Mouse (Mus musculus): Measurements from ENCODE around the gene P2ry14. TPM values are rescaled to one million over a fixed set of nuclear protein-coding genes. Genes with fewer than 3 reads are reported as not detected.
"Not testable (repeated sequence)": the region's sequence is repeated elsewhere in the genome, so short reads cannot be mapped to it uniquely, and the experiment has no call there.

Gene P2ry14
- polyA plus RNA-seq, 1 experiment from 2014 or later, result 1.7 TPM

DNA sequence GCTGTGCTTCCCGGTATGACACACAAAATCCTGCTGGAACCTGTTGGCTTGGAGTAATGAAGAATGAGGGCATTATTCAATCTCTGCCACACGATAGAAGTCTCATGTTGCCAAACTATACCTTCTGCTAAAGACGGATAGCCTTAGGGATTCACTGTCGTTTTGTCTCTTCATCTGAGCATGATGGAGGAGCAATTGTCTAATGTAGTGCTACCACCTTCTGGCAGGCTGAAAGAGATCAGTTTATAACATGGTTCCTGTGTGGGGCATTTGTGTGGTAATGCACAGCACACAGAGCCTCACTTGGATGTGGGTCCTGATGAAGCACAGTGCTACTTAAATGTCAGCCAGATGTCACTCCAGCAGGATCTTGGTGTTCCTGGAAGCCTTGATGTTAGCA, 15.8 kb upstream of the P2ry14 start:
- H3K36me3 ChIP-seq, result no peaks in the 10 kb centered on the region
- WGBS, result 84% methylated on average over 4 of the region's 4 CpGs
- H3K9me3 ChIP-seq (replicated peaks), result no peaks in the 10 kb centered on the region
- DNase-seq (ENCODE audit: low spot score), result no peak
- 0 out of 2 replicates have a peak, but pooled peaks cover 5% of the 10 kb centered on the region for H3K4me1 ChIP-seq
- H3K27ac ChIP-seq (replicated peaks), result no peak overlapping the region
- no peak overlapping the region for H3K4me3 ChIP-seq
- no peaks in the 10 kb centered on the region for H3K27me3 ChIP-seq (ENCODE audit: low read depth, poor library complexity, severe bottlenecking)

DNA sequence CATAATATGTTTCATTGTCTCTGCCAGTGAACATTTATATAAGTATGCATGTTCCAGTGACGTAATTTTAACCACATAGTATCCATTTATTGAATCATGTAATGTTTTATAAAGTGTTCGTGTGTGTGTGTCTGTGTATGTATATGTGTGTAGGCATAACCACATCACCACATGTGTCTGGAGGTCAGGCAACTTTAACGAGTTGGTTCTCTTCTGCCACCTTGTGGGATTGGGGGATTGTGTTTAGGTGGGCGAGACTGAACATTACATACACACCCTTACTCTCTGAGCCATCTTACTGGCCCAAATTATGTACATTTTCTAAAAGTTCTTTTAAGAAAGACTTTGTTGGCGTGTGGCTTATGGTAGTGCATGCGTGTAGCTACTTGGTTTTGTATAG, 15.1 kb upstream of the P2ry14 start:
- no peaks in the 10 kb centered on the region for H3K9me3 ChIP-seq (replicated peaks)
- DNase-seq (ENCODE audit: low spot score), result no peak
- H3K36me3 ChIP-seq, result no peaks in the 10 kb centered on the region
- 0 out of 2 replicates have a peak, but pooled peaks cover 5% of the 10 kb centered on the region for H3K4me1 ChIP-seq
- H3K4me3 ChIP-seq, result no peak overlapping the region
- H3K27me3 ChIP-seq (ENCODE audit: low read depth, poor library complexity, severe bottlenecking), result no peaks in the 10 kb centered on the region
- 87% methylated on average over 6 of the region's 6 CpGs for WGBS
- H3K27ac ChIP-seq (replicated peaks), result no peak overlapping the region

DNA sequence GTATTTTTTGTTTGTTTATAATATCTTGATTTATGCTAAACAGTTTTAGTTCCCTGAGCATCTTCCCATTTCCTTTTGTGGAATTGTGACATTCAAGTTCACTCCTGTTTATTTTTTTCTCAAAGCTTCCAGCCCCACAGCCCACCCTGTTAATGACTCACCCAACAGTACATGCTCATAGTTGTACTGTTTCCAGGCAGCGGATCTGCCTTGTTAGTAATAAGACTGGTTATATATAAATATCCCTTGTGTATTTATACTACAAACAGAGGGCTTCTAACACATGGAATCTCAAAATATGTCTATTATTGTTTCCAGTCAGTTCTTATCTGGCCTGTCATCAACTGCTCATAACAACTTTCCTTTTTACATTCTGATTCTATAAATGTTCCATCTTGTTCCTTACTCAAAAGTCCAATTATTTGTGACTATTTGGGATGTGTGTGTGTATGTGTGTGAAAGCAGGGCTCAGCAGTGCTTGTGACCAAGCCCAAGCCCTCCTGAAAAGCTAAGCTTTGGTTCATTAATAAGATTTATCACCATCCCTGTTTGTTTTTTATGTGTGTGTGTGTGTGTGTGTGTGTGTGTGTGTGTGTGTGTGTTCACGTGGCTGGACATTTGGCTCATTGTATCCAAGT, 14.1 kb upstream of the P2ry14 start:
- no peaks in the 10 kb centered on the region for H3K27me3 ChIP-seq (ENCODE audit: low read depth, poor library complexity, severe bottlenecking)
- 0 out of 2 replicates have a peak, but pooled peaks cover 5% of the 10 kb centered on the region for H3K4me1 ChIP-seq
- 93% methylated on average over 2 of the region's 2 CpGs for WGBS
- H3K27ac ChIP-seq (replicated peaks), result no peak overlapping the region
- no peaks in the 10 kb centered on the region for H3K36me3 ChIP-seq
- H3K4me3 ChIP-seq, result no peak overlapping the region
- no peaks in the 10 kb centered on the region for H3K9me3 ChIP-seq (replicated peaks)
- DNase-seq (ENCODE audit: low spot score), result no peak

DNA sequence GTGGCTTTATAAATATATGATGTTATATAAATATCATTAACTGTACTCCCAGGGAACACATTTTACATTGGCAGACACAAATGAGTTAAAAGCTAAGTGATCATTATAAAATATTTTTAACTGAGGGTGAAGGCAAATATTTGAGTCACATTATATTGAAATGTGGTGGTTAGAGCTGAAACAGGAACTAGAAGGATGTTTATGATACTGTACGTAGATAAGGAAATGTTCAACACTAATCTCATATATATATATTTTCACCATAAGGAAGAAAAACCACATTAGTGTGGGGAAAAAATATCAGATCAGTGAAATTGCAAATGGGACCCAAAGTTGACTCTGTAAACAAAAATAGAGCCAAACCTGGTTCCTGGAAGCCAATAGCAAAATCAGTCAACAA, 7.0 kb upstream of the P2ry14 start:
- H3K27ac ChIP-seq (replicated peaks), result no peak overlapping the region
- 94% methylated on average over 1 of the region's 1 CpGs for WGBS
- H3K9me3 ChIP-seq (replicated peaks), result no peaks in the 10 kb centered on the region
- H3K27me3 ChIP-seq (ENCODE audit: low read depth, poor library complexity, severe bottlenecking), result no peaks in the 10 kb centered on the region
- DNase-seq (ENCODE audit: low spot score), result no peak
- no peaks in the 10 kb centered on the region for H3K4me1 ChIP-seq
- no peak overlapping the region for H3K4me3 ChIP-seq
- no peaks in the 10 kb centered on the region for H3K36me3 ChIP-seq

DNA sequence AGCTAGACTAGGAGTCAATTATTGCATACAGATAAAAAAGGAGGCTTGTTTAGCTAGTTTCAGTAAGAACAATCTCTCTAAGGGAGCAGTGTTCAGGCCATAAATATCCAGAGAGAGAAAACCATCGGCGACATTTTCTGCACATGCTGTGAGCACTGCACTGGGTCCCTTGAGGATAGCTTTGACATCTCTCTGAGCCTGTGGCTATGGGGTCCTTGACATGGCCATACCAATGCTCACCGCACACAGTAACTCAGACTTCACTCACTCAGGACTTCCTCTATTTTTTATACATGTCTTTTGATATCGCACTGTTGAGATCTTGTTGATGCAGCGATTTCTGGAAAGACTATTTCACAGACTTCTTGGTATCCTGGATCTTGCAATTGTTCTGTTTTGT, 3.6 kb upstream of the P2ry14 start:
- 92% methylated on average over 5 of the region's 5 CpGs for WGBS
- DNase-seq (ENCODE audit: low spot score), result no peak
- no peaks in the 10 kb centered on the region for H3K4me1 ChIP-seq
- no peak overlapping the region for H3K27ac ChIP-seq (replicated peaks)
- no peak overlapping the region for H3K4me3 ChIP-seq
- H3K9me3 ChIP-seq (replicated peaks), result no peaks in the 10 kb centered on the region
- H3K27me3 ChIP-seq (ENCODE audit: low read depth, poor library complexity, severe bottlenecking), result no peaks in the 10 kb centered on the region
- no peaks in the 10 kb centered on the region for H3K36me3 ChIP-seq

DNA sequence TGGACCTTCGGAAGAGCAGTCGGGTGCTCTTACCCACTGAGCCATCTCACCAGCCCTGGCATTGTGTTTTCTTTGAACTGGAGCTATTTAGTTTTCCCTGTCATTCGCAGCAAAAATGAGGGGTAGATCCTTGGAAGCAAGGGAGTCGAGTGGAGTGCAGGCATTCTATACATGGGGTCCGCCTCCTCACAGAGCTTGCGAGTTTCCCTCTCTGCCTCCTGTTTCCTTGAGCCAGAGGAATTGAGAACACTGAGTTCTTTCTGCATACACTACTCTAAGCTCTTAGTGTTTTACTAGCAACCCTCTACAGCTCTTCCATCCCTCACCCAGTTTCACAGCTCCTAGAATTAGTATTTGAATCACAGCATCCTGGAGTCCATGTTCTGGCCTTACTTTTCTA, 2.0 kb upstream of the P2ry14 start:
- Histone ChIP-seq H3K9me3 (replicated peaks) (no peaks in the 10 kb centered on the region), H3K27ac (replicated peaks) (no peak overlapping the region), H3K36me3 (no peaks in the 10 kb centered on the region), H3K4me3 (no peak overlapping the region), H3K27me3 (ENCODE audit: low read depth, poor library complexity, severe bottlenecking) (no peaks in the 10 kb centered on the region), H3K4me1 (no peaks in the 10 kb centered on the region)
- no peak for DNase-seq (ENCODE audit: low spot score)
- 92% methylated on average over 6 of the region's 6 CpGs for WGBS

DNA sequence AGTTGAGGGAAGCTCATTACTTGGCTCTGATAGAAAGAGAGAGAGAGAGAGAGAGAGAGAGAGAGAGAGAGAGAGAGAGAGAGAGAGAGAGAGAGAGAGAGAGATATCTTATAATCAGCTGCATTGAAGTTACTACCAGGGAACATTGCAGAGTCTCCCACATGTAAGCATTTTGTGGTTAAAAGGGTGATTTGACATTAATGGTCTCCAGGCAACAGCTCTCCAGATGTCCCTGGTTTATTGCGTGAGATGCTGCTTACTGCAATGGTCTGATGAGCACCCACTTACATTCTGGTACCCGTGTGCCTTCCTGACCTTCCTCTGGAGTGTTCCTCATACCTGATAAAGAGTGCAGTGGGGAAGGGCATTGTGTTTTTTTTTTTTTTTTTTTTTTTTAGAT, 1.5 kb upstream of the P2ry14 start:
- H3K9me3 ChIP-seq (replicated peaks), result no peaks in the 10 kb centered on the region
- no peak overlapping the region for H3K27ac ChIP-seq (replicated peaks)
- WGBS, result 82% methylated on average over 2 of the region's 2 CpGs
- H3K4me3 ChIP-seq, result no peak overlapping the region
- H3K36me3 ChIP-seq, result no peaks in the 10 kb centered on the region
- DNase-seq (ENCODE audit: low spot score), result no peak
- H3K27me3 ChIP-seq (ENCODE audit: low read depth, poor library complexity, severe bottlenecking), result no peaks in the 10 kb centered on the region
- H3K4me1 ChIP-seq, result no peaks in the 10 kb centered on the region

DNA sequence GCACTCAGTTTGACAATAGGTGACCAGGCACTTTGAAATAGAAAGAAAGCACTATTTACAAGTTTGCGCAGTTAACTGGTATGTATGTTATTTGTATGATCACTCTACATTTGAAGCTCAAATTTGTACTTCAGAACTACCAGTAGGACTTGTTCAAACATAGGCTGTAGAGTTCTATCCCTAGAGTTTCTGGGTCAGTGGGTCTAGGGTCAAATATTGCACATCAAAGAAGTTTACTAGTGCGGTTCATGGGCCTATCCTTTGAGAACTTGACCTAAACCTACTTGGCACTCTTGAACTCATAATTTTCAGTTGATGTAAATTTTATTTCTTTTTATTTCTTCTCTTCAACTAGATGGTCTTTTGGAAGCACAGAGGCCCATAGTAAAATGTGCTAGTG, 2.8 kb downstream of the P2ry14 start:
- H3K36me3 ChIP-seq, result no peaks in the 10 kb centered on the region
- no peak overlapping the region for H3K4me3 ChIP-seq
- H3K27me3 ChIP-seq (ENCODE audit: low read depth, poor library complexity, severe bottlenecking), result no peaks in the 10 kb centered on the region
- H3K27ac ChIP-seq (replicated peaks), result no peak overlapping the region
- no peaks in the 10 kb centered on the region for H3K9me3 ChIP-seq (replicated peaks)
- H3K4me1 ChIP-seq, result no peaks in the 10 kb centered on the region
- 96% methylated on average over 2 of the region's 2 CpGs for WGBS
- no peak for DNase-seq (ENCODE audit: low spot score)

DNA sequence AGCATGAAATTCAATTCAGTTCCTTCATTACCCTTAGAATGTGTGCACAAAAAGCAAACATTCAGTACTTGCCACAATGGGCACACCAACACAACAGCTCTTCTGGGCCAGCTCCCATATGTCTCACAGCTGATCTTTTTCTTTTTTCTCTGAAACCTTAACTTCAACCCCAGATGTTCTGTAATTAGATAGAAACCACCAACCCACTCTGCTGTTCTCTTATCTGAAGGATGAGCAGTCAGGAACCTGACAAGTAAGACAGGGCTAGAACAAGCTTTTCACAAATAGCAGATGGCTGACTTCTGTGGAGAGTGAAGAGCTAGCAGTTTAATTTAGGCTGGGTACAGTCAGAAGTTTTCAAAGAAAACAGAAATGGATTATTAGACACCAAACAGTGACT, 3.8 kb downstream of the P2ry14 start:
- Histone ChIP-seq H3K27ac (replicated peaks) (no peak overlapping the region), H3K4me3 (no peak overlapping the region), H3K9me3 (replicated peaks) (no peaks in the 10 kb centered on the region), H3K36me3 (no peaks in the 10 kb centered on the region), H3K27me3 (ENCODE audit: low read depth, poor library complexity, severe bottlenecking) (no peaks in the 10 kb centered on the region), H3K4me1 (no peaks in the 10 kb centered on the region)
- no peak for DNase-seq (ENCODE audit: low spot score)

DNA sequence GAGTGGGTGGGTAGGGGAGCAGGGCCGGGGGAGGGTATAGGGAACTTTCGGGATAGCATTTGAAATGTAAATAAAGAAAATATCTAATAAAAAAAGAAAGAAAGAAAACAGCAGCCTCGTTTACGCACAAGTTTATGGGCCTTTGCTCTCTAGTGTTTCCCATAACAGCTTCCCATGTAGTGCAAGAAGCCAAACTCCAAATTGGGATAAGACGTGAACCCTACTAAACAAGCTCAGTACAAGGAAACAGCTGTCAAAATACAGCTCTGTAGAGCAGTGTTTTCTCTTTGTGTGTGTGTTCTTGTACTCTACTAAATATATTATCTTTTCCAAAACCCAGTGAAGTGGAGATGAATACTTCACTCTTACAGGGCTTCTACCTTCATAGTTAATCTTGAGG, 8.2 kb downstream of the P2ry14 start:
- H3K27ac ChIP-seq (replicated peaks), result no peak overlapping the region
- H3K4me1 ChIP-seq, result no peaks in the 10 kb centered on the region
- WGBS, result 83% methylated on average over 5 of the region's 5 CpGs
- H3K9me3 ChIP-seq (replicated peaks), result no peaks in the 10 kb centered on the region
- no peak overlapping the region for H3K4me3 ChIP-seq
- no peaks in the 10 kb centered on the region for H3K36me3 ChIP-seq
- no peaks in the 10 kb centered on the region for H3K27me3 ChIP-seq (ENCODE audit: low read depth, poor library complexity, severe bottlenecking)
- DNase-seq (ENCODE audit: low spot score), result no peak

DNA sequence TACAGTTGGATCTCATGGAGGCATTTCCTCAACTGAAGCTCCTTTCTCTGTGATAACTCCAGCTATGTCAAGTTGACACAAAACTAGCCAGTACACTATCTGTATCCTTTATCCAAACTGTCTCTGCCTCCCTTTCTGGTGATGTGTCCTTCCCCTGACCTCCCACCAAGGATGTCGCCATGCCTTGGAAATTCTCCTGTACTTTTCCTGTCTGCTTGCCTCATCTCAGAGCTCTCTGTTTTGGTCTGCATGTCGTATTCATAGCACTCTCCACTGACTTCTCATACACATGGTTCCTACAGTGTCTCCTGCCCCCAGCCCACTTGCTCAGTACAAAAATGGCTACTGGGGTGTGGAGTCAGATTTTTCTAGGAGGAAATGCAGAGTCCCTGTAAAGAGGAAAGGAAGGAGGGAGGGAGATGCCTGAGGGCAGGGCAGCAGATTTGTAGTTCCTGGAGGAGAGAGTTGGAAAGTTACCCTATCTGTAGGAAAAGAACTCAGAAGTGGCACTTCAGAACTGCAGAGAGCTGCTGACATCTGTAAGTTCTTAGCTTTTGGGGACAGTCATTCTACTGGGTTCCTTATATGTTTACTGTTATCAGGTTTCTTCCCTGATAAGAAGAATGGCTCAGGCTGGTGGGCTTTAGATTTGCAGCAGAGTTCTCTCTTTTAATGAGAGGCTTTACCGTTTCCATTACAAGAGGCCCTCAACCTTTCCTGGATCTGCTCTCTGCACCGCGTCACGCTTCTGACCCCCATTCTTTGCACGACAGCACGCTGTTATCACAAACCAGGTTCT, 11.7 kb downstream of the P2ry14 start:
- no peak for DNase-seq (ENCODE audit: low spot score)
- no peaks in the 10 kb centered on the region for H3K36me3 ChIP-seq
- no peaks in the 10 kb centered on the region for H3K4me1 ChIP-seq
- H3K4me3 ChIP-seq, result no peak overlapping the region
- WGBS, result 75% methylated on average over 8 of the region's 8 CpGs
- no peaks in the 10 kb centered on the region for H3K9me3 ChIP-seq (replicated peaks)
- no peaks in the 10 kb centered on the region for H3K27me3 ChIP-seq (ENCODE audit: low read depth, poor library complexity, severe bottlenecking)
- no peak overlapping the region for H3K27ac ChIP-seq (replicated peaks)

DNA sequence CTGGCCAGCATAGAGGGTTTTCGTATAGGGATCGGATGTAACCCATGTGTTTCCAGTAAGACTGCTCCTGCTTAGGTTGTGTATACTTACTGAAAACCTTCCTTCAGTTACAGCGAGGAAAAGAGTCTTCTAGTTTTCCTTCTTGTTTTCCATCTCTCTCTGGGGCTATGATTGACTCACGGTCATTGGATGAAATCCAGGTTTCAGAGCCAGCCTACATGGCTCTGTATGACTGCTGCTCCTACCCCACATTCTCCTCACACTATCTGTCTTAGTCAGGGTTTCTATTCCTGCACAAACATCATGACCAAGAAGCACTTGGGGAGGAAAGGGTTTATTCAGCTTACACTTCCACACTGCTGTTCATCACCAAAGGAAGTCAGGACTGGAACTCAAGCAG, 12.5 kb downstream of the P2ry14 start:
- H3K27ac ChIP-seq (replicated peaks); H3K4me1 ChIP-seq; DNase-seq (ENCODE audit: low spot score); H3K27me3 ChIP-seq (ENCODE audit: low read depth, poor library complexity, severe bottlenecking); H3K9me3 ChIP-seq (replicated peaks); H3K4me3 ChIP-seq; H3K36me3 ChIP-seq: not testable (repeated sequence)
- WGBS, result 95% methylated on average over 4 of the region's 4 CpGs

DNA sequence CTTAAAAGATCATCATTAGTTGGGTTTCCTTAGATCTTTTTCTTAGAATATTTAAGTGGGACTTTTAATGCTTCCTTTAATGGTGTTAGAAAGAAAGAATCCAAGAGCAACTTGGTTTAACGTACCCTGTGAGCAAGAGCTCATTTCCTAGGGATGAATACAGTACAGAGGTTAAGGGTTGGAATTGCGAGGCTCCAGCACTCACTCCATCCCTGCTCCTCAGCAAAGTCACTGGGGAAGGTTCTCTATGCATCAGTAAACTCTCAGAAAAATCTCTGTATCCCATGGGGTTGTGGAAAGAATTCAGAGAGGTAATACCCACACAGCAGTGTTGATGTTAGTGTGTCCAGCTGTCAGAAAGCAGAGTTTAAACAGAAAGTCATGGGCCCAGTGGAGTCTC, 13.3 kb downstream of the P2ry14 start:
- Histone ChIP-seq H3K27me3 (ENCODE audit: low read depth, poor library complexity, severe bottlenecking) (no peaks in the 10 kb centered on the region), H3K27ac (replicated peaks) (no peak overlapping the region), H3K36me3 (no peaks in the 10 kb centered on the region), H3K9me3 (replicated peaks) (no peaks in the 10 kb centered on the region), H3K4me1 (peaks cover 6% of the 10 kb centered on the region), H3K4me3 (no peak overlapping the region)
- DNase-seq (ENCODE audit: low spot score), result no peak
- 84% methylated on average over 2 of the region's 2 CpGs for WGBS
